Comparison of ENCODE assay signal across 11 mouse cellular contexts in the genomic region with DNA sequence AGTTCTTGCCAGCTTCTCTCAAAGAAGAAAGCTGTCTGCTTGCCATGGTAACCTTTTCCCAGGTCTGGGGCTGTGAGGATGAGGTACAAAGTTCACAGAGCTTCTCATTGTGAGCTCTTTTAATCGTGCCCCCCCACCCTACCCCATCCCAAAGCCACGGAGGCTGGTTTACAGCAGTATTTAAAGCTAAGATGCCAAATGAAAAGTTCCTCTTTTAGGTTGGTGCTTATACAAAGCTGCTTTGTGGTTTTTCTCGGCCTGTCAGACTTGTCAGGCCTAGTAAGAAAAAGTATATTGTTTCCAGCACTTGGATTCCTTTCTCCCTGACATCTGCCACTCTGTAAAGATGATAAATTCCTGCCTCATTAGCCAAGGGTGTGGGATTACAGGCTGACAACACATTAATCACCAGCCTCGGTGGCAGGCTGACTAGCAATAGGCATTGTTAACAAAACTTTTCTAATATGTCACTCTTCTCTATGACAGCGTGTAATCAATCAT.
DNase-seq lines count a peak whose midpoint lies in the region; ATAC-seq and TF ChIP-seq lines count a peak whose summit lies in the region.
"Had no signal": no experiment of that assay in that cellular context is flagged by ENCODE, and none has a peak within 500 bp of the region (broad histone marks: within the 10 kb centered on the region; RNA-seq: fewer than 3 reads in every experiment).

No protein-coding gene starts in this region.

- no peaks in the 10 kb centered on the region for H3K36me3 ChIP-seq in stomach, embryonic 16.5 days (ENCODE audit: control insufficient read depth, insufficient read depth, low read length)
- no peaks in the 10 kb centered on the region for H3K36me3 ChIP-seq in stomach, postnatal 0 days (ENCODE audit: control insufficient read depth, insufficient read depth, low read length)
- no peaks in the 10 kb centered on the region for H3K36me3 ChIP-seq in hindbrain, embryonic 12.5 days
- H3K36me3 ChIP-seq: heart, embryonic 15.5 days had no signal

- no peak for TF ChIP-seq CTCF in stomach, postnatal 0 days (IDR thresholded peaks at IDR 0.05; ENCODE audit: low read depth)

- no peak for TF ChIP-seq EP300 in stomach, postnatal 0 days (optimal IDR thresholded peaks at IDR 0.05)

- H3K27ac ChIP-seq in stomach, embryonic 16.5 days (ENCODE audit: low read length) = peak overlapping the region; percentile 75
- no peak overlapping the region for H3K27ac ChIP-seq in stomach, postnatal 0 days (replicated peaks)
- peak overlapping the region; percentile 62 for H3K27ac ChIP-seq in hindbrain, embryonic 12.5 days
- H3K27ac ChIP-seq: heart, embryonic 15.5 days; left cerebral cortex, adult 2 months; macrophage had no signal

- H3K9ac ChIP-seq in stomach, embryonic 16.5 days (ENCODE audit: low read length) = no peak overlapping the region
- H3K9ac ChIP-seq in stomach, postnatal 0 days (ENCODE audit: low read length) = no peak overlapping the region
- H3K9ac ChIP-seq in hindbrain, embryonic 12.5 days = no peak overlapping the region
- H3K9ac ChIP-seq: heart, embryonic 15.5 days had no signal

- WGBS in stomach, embryonic 16.5 days = 32% methylated on average over 5 of the region's 5 CpGs
- WGBS in stomach, postnatal 0 days = 31% methylated on average over 5 of the region's 5 CpGs
- 22% methylated on average over 5 of the region's 5 CpGs for WGBS in hindbrain, embryonic 12.5 days

- no peaks in the 10 kb centered on the region for H3K9me3 ChIP-seq in stomach, embryonic 16.5 days (replicated peaks; ENCODE audit: control insufficient read depth, low read length)
- no peaks in the 10 kb centered on the region for H3K9me3 ChIP-seq in stomach, postnatal 0 days (ENCODE audit: control insufficient read depth, low read length)
- no peaks in the 10 kb centered on the region for H3K9me3 ChIP-seq in hindbrain, embryonic 12.5 days (replicated peaks)
- H3K9me3 ChIP-seq: heart, embryonic 15.5 days had no signal

- DNase-seq in gastrocnemius, adult 18-20 months (ENCODE audit: low spot score) = peak; percentile 26
- DNase-seq in gastrocnemius, postnatal 36 days = no peak
- DNase-seq in stomach, postnatal 0 days (ENCODE audit: low spot score) = no peak
- DNase-seq in skeletal muscle tissue, adult 2 months (ENCODE audit: low read depth, low spot score) = peak; percentile 57
- no peak for DNase-seq in adrenal gland, postnatal 4 days (ENCODE audit: low spot score in 2 of 2)
- DNase-seq in urinary bladder, postnatal 36 days (ENCODE audit: low spot score in 2 of 2) = no peak

- ATAC-seq in stomach, embryonic 16.5 days (ENCODE audit: insufficient read depth, low FRiP score) = no peak
- ATAC-seq in stomach, postnatal 0 days (ENCODE audit: low FRiP score, low TSS enrichment) = no peak
- ATAC-seq in hindbrain, embryonic 12.5 days (ENCODE audit: low FRiP score) = peak; percentile 76

- H3K4me3 ChIP-seq in stomach, embryonic 16.5 days (replicated peaks; ENCODE audit: low read length) = no peak overlapping the region
- no peak overlapping the region for H3K4me3 ChIP-seq in stomach, postnatal 0 days (ENCODE audit: low read depth, low read length)
- no peak overlapping the region for H3K4me3 ChIP-seq in hindbrain, embryonic 12.5 days
- H3K4me3 ChIP-seq: heart, embryonic 15.5 days; left cerebral cortex, adult 2 months had no signal

- no peak overlapping the region for H3K4me2 ChIP-seq in stomach, embryonic 16.5 days (ENCODE audit: low read depth, low read length)
- H3K4me2 ChIP-seq in stomach, postnatal 0 days (replicated peaks; ENCODE audit: low read depth) = no peak overlapping the region
- no peak overlapping the region for H3K4me2 ChIP-seq in hindbrain, embryonic 12.5 days (replicated peaks)
- H3K4me2 ChIP-seq: heart, embryonic 15.5 days had no signal

- no peaks in the 10 kb centered on the region for H3K27me3 ChIP-seq in stomach, embryonic 16.5 days (ENCODE audit: control insufficient read depth, insufficient read depth, low read length)
- no peaks in the 10 kb centered on the region for H3K27me3 ChIP-seq in stomach, postnatal 0 days (ENCODE audit: control insufficient read depth, insufficient read depth, low read length)
- no peaks in the 10 kb centered on the region for H3K27me3 ChIP-seq in hindbrain, embryonic 12.5 days

- intact Hi-C loops in gastrocnemius, postnatal 36 days (cut with DNase I) = no loop called here

- peaks cover 39% of the 10 kb centered on the region for H3K4me1 ChIP-seq in stomach, embryonic 16.5 days (ENCODE audit: control insufficient read depth, insufficient read depth, low read length)
- peaks cover 6% of the 10 kb centered on the region for H3K4me1 ChIP-seq in stomach, postnatal 0 days (replicated peaks; ENCODE audit: control insufficient read depth, insufficient read depth)
- H3K4me1 ChIP-seq in hindbrain, embryonic 12.5 days = peaks cover 31% of the 10 kb centered on the region

Comparison
In these comparisons a context has a peak if more than half of its experiments do, and no peak if none do; other contexts are left out.
1. DNase-seq: peak in gastrocnemius, adult 18-20 months (single experiment) and skeletal muscle tissue, adult 2 months (single experiment); none in gastrocnemius, postnatal 36 days (0 of 2), stomach, postnatal 0 days (single experiment), adrenal gland, postnatal 4 days (0 of 2) and urinary bladder, postnatal 36 days (0 of 2).